Mouse (Mus musculus) megakaryocyte-erythroid progenitor cell, adult 5-6 weeks (primary cell): ENCODE measurements around the gene Lrpap1. TPM values are rescaled to one million over a fixed set of nuclear protein-coding genes. Genes with fewer than 3 reads are reported as not detected.

Experiments used
- ATAC-seq: replicated peaks from 2 replicates; pipeline ENCODE4 v1.8.0; 2016; ENCODE audit warnings: mild to moderate bottlenecking, inconsistent platforms; ENCODE audit not compliant: severe bottlenecking, poor library complexity, low FRiP score, low TSS enrichment
- total RNA-seq, 2 experiments: library from RNA; stranded (forward) in 1 of 2; stranded (reverse) in 1 of 2; fragments of 200-1000, 215-1000 nt in 1 of 2; fragments of >200 nt in 1 of 2; fragmentation: Nextera tagmentation in 1 of 2; gene quantifications; 2 replicates each; pipeline ENCODE4 v1.2.3; 2014 to 2017

Lrpap1 gene
- total RNA-seq, 2 experiments from 2014 or later: 22.9 to 42.8 TPM

- ATAC-seq: peak; percentile 30; the same call in 1 of the 2 replicates
Measured at GRCm38 (mm10) chr5:35131237-35131636, 25.7 kb upstream of the Lrpap1 start.

DNA sequence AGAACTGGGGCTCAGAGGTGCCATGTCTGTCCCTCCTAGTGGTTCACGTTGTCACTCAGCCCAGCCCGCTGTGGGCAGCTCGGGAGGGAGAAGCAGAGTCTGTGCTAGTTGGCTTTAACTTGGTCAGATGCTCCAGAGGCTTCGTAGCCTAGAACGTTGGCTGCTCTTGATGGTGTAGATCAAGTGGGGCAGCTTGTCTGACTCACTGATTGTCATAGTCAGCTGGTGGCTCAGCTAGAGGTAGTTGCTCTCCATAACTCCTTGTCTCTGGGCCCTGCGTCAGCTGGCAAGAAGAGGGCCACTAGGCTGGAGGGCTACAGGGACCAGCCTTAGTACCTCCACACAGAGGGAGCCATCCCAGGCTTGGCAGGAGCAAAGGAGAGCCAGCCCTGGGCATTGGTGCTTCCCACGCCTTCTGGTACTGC, 24.2 kb upstream of the Lrpap1 start:
- no peak for ATAC-seq

- ATAC-seq: no peak
Measured at GRCm38 (mm10) chr5:35129208-35129607, 23.6 kb upstream of the Lrpap1 start.

DNA sequence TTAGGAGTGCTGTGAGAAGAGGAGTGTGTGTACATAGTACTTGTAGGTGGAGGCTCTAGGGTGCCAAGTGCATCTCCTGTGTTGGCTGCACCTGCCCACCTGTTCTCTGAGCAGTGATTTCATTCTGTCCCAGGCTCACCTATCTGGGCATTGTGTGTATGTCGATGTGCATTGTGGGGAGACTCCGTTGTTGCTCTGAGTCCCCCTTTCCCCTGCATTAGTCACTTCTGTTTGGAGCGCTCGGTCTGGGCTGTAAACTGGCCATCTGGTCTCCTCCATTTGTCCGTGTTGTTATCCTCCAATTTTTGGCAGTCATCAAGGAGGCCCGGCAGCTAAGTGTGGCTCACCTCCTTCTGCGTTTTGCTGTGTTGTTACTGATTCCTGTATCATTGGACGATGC, 14.5 kb upstream of the Lrpap1 start:
- no peak for ATAC-seq

GRCm38 (mm10) chr5:35118418-35118817, 12.9 kb upstream of the Lrpap1 start:
- no peak for ATAC-seq

DNA sequence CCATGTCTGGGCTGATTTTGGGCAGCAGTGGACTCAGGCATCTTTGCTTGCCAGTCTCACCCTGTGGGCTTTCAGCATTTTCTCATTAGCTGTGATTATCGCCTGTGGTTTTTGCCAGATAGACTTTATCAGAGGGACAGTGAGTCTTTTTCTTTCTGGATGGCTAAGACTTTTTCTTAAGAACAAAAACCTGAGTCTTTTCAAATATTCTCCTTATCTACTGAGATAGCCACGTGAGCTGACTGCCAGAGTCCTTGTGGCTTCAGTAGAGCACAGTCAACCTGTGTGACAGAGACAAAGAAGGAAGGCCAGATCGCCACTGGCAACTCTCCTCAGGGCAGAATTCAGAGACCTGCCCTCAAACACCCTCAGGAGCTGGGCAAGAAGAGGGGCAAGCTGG, 12.1 kb upstream of the Lrpap1 start:
- ATAC-seq: no peak

- ATAC-seq: no peak
Measured at GRCm38 (mm10) chr5:35116002-35116401, 10.4 kb upstream of the Lrpap1 start.

- no peak for ATAC-seq
Measured at GRCm38 (mm10) chr5:35112444-35112843, 6.9 kb upstream of the Lrpap1 start.

DNA sequence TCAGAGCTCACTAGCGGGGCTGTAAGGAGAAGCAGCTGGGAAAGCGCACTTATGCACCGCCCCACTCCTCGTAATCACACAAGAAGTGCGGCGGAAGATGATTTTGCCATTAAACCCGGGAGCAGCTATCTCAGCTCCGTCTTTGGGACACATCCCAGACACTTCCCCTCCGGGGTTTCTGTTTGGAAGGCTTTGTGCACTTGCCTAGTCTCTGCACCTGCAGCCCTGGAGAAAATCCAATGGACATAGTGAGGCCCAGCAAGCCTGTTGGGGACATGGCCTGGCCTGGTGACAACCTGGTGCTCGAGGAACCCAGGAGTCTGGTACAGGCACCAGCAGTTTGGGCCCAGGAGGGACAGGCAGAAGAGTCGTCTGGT, 344 bp upstream of the Lrpap1 start:
- ATAC-seq: peak; percentile 20

DNA sequence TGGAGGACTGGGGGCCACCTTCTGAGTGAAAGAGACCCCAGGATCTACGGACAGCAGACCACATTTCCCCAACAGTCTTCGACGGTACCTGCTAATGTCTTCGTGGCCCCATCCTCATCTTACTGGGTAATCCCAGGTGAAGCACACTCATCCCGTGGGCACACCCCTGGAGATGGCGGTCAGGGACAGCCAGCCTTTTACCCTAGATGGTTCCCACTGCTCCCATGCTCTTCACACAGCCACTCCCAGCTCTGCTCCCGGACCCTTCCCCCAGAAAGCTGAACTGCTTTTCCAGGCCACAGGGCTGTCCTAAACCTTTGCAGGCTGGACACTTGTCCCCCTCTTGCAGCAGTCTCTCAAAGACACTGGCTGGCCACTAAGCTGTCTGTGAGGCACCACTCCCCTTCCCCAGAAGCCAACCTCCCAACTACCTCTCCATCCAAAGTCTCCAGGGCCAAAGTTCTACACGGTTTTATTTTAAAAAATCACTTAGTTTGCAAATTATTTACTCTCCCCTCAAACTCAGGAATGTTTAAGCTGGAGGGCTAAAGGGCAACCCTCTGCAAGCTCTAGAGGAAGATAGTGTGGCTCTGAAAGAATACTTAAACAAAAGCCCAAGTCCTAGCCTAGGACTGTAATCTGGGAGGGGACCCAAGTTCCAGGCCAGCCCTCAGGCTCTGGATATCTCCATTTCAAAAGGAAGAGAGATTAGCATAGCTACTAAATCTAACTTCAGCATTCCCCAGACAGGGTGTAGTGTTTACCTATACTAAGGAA, 1.2 kb downstream of the Lrpap1 start:
- no peak for ATAC-seq

DNA sequence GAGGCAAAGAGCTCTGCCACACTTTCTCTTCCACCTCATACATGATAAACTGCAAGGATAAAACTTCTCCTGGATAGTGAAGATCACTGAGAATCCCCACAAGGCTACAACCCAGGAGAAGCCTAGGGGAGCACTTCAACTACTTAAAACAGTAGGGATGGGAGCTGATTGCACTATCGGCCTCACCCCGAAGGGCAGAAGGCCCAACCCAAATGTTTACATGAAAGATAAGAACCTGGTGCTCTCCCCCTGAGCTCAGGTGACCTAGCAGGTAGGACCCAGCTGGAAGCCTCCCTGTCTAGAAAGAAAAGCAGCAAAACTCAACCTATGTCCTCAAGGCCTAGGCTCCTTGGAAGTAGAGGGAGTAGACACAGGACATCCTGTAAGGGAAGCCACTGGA, 2.0 kb downstream of the Lrpap1 start:
- ATAC-seq: no peak

- ATAC-seq: no peak
Measured at GRCm38 (mm10) chr5:35103086-35103485, 2.5 kb downstream of the Lrpap1 start.

- no peak for ATAC-seq
Measured at GRCm38 (mm10) chr5:35091636-35092035, 13.9 kb downstream of the Lrpap1 start.

DNA sequence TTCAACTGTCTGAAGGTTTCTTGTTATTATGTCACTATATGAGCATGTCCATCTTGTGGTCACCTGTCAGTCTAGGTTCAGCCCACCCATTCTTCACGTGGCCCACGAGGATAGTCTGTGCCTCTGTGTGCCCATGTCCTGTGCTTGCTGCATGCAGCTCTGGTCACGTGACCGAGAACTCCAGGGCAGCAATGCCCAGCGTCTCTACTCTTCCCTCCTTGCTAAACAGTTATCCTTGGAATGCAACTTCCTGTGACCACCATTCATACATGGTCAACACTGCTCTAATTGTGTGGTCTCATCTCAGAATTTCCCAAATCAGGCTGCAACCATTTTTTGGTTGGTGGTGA, 16.0 kb downstream of the Lrpap1 start:
- no peak for ATAC-seq

DNA sequence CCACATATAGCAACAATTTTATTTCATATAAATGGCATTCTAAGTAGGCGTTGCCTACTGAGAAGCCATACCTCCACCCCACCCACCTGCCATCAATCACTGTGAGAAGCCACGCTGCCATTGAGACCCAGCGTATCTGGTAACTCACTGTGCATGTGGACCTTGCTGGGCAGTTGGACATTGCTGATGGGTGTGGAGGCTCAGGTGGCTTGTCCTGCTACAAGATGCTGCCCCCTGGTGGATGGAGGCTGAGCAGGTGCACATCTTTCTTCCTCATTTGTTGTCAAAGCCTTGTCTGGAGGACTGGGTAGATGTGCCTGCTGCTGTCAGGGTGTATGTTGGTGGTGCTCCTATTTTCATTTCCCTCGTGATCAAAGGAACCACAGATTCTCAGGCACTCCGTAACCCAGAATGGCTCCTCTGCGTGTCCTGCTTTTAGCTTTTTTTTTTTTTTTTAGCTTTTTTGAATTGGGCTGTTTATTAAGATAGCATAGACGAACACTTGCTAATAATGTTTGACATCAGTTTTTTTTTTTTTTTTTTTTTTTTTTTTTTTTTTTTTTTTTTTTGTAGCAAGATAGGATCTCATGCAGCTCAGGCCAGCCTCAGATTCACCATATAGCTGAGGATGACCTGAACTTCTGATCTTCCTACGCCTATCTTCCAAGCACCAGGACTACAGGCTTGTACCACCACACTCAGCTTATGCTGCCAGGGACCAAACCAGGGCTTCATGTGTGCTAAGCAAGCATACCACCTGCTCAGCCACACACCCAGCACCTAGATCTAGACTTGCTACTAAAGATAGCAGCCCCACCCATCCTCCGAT, 16.6 kb downstream of the Lrpap1 start:
- peak; percentile 75 for ATAC-seq

- ATAC-seq: no peak
Measured at GRCm38 (mm10) chr5:35084913-35085312, 20.7 kb downstream of the Lrpap1 start.

DNA sequence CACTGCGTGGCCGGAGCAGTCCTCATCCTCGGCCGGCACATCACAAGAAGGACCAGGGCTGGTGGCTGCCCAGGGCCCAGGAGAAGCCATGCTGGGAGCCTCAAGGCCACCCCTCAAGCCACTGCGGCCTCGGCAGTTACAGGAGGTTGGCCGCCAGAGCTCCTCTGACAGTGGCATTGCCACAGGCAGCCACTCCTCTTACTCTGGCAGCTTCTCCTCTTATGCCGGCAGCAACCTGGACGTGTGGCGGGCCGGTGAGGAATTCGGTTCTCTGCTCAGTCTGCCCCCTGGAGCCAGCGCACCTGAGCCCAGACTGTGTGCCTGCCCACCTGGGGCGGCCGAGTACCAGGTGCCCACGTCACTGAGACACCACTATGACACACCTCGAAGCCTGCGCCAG, 26.5 kb downstream of the Lrpap1 start:
- no peak for ATAC-seq

GRCm38 (mm10) chr5:35076369-35076768, 29.2 kb downstream of the Lrpap1 start:
- no peak for ATAC-seq

GRCm38 (mm10) chr5:35073992-35074391, 31.6 kb downstream of the Lrpap1 start:
- ATAC-seq: no peak

DNA sequence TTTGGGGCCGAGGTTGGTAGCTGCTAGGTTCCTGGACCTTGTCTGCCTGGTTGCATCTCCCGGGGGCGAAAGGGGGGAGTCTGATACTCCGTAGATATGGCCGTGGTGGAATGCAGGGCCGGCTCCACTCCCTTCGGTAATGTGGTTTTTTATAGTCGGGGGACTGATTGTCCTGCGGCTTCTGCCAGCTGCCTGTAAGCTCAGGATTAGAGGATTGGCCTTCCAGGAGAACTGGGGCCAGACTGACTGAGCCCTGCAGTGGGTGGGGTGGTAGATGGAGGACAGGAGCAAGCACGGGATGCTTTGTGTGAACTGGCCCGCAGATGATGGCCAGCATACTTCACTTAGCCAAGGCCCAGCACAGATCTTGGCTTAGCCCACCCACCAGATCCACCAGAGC, 32.3 kb downstream of the Lrpap1 start:
- no peak for ATAC-seq

DNA sequence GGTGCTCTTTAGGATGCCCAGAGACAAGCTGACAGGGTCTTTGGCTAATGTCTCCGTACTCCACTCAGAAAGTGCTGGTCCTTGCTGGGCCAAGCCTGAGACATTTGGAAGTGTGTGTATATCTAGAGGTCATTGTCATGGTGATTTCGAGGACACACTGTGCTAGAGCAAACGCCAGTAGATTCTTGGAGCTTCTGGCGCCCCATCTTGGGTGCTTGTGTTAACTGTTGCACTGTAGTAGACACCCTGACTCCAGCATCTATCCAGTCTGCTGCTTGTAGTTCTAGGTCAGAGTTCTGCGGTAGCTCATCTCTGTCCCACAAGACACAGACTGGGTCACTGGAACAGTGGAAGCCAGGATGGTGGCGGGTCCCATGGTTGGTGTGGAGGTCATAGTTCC, 33.7 kb downstream of the Lrpap1 start:
- ATAC-seq: no peak
